Comparison of ENCODE assay signal across 14 mouse cellular contexts in the genomic region with DNA sequence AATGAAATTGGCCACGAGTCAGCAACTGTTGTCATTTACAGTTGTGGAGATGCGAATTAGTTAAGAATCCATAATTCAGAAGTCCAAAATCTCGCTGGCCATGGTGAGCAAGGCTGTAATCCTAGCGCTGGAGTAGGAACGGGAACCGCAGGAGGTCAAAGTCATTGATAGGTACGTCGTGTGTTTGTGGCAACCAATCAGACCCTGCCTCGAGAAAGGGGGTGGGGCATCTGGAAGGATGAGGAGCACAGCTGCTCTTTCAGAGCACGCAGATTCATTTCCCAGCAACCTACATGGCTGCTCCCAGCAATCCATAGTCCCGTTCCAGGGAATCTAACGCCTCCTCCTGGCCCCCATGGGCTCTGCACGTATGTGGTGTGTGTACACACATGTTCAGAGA.
"Had no signal": no experiment of that assay in that cellular context is flagged by ENCODE, and none has a peak within 500 bp of the region (broad histone marks: within the 10 kb centered on the region; RNA-seq: fewer than 3 reads in every experiment).

No protein-coding gene starts in this region.

- H3K27ac ChIP-seq: kidney, postnatal 0 days; layer of hippocampus, adult 2 months; limb, embryonic 12.5 days; liver, embryonic 14.5 days; macrophage; midbrain, embryonic 13.5 days had no signal

- H3K4me2 ChIP-seq: limb, embryonic 12.5 days; lung, embryonic 14.5 days; midbrain, embryonic 13.5 days had no signal

- H3K36me3 ChIP-seq: limb, embryonic 12.5 days; midbrain, embryonic 13.5 days had no signal

- DNase-seq: kidney, adult 9 months; kidney, postnatal 36 days; liver; lung, embryonic 14.5 days; lung, postnatal 14 days; right cerebral cortex, postnatal 14 days; thymus, adult 18-20 months; thymus, postnatal 14 days had no signal

- H3K9ac ChIP-seq: limb, embryonic 12.5 days; liver, embryonic 14.5 days; lung, embryonic 14.5 days; midbrain, embryonic 13.5 days had no signal

- ATAC-seq: midbrain, embryonic 13.5 days had no signal

- H3K4me3 ChIP-seq: layer of hippocampus, adult 2 months; limb, embryonic 12.5 days; midbrain, embryonic 13.5 days had no signal

- H3K9me3 ChIP-seq: midbrain, embryonic 13.5 days had no signal
